Mouse (Mus musculus) heart, embryonic 10.5 days (tissue): Measurements from ENCODE around the gene Yipf1. TPM values are rescaled to one million over a fixed set of nuclear protein-coding genes. Genes with fewer than 3 reads are reported as not detected.
"Not testable (repeated sequence)": the region's sequence is repeated elsewhere in the genome, so short reads cannot be mapped to it uniquely, and the experiment has no call there.

Source experiments
- DNase-seq: peaks from one replicate; pipeline ENCODE4 v3.0.0-alpha.2; 2017; ENCODE audit warnings: low spot score
- H3K27ac ChIP-seq: fragments of 300-500 bp; sonication (generic); 2 replicates; pipeline ENCODE4 v1.5.1; 2016; ENCODE audit warnings: mild to moderate bottlenecking
- H3K27me3 ChIP-seq: fragments of 300-500 bp; sonication (generic); 2 replicates; pipeline ENCODE4 v1.6.1; 2016; ENCODE audit warnings: mild to moderate bottlenecking; ENCODE audit not compliant: poor library complexity, insufficient read depth, severe bottlenecking
- H3K36me3 ChIP-seq: fragments of 300-500 bp; sonication (generic); 2 replicates; pipeline ENCODE4 v1.6.1; 2016; ENCODE audit warnings: mild to moderate bottlenecking, moderate library complexity
- H3K4me1 ChIP-seq: fragments of 300-500 bp; sonication (generic); 2 replicates; pipeline ENCODE4 v1.6.1; 2016; ENCODE audit warnings: mild to moderate bottlenecking
- H3K4me3 ChIP-seq: fragments of 300-500 bp; sonication (generic); 2 replicates; pipeline ENCODE4 v1.5.1; 2016; ENCODE audit warnings: mild to moderate bottlenecking, moderate library complexity
- H3K9me3 ChIP-seq: fragments of 300-500 bp; sonication (generic); 2 replicates; pipeline ENCODE4 v1.6.1; 2016; ENCODE audit warnings: mild to moderate bottlenecking, moderate library complexity
- WGBS: fragments of 180-500 bp; shearing (Covaris S2); methylation state at CpG from one replicate; pipeline ENCODE4 v1.1.7; 2016; 5-methylcytosine and 5-hydroxymethylcytosine counted together
- polyA plus RNA-seq: library from polyadenylated mRNA; unstranded; fragments of >200 nt; fragmentation: Nextera tagmentation; extraction: Ambion mirVana; gene quantifications from 2 replicates; pipeline ENCODE4 v1.2.1, GENCODE M21; 2016

Gene Yipf1
- polyA plus RNA-seq, 1 experiment from 2014 or later = 43.3 TPM

DNA sequence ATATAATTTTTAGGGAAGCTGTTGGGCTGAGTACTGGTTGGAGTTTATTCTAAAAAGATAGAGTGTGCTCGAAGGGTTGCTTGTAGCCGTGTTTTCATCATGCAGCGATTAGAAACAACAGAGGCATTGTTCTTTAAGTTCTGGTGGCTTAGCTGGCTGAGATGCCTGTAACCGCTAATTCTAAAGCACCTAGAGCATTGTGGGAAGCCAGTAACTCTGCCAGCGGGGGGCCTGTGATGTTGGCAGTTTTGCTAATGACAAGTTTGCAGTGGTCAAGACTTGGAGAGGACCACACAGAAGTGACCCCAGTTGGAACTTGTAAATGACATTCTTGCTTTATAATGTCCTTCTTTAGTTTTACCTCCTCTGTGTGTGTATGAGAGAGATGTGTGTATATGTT is 27.2 kb downstream of the Yipf1 start:
- H3K4me3 ChIP-seq = no peak overlapping the region
- peaks cover 22% of the 10 kb centered on the region; the same call in 1 of the 2 replicates for H3K36me3 ChIP-seq
- no peaks in the 10 kb centered on the region for H3K9me3 ChIP-seq
- WGBS = 71% methylated on average over 5 of the region's 5 CpGs
- no peaks in the 10 kb centered on the region for H3K4me1 ChIP-seq
- no peak for DNase-seq
- no peak overlapping the region for H3K27ac ChIP-seq
- H3K27me3 ChIP-seq = no peaks in the 10 kb centered on the region

DNA sequence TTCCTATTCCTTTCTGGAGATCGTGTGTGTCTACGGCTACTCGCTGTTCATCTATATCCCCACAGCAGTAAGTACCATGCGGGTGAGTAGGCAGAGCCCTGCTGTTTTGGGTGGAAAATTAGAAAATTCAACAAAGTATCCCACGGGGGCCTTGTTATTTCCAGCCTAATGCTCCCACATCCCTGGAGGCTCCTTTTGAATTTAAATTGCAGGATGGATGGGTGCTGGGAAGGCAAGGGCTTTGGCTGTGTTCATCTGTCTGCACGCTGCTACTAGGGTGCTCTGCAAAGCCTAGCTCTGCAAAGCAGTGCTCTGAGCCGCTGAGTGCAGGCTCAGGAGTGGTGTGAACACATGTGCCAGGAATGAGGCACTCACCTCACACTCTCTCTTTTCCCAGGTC is 30.4 kb downstream of the Yipf1 start:
- Histone ChIP-seq H3K27ac (no peak overlapping the region), H3K36me3 (peaks cover 22% of the 10 kb centered on the region; the same call in 1 of the 2 replicates), H3K4me1 (peaks cover 7% of the 10 kb centered on the region; the same call in 1 of the 2 replicates), H3K9me3 (no peaks in the 10 kb centered on the region), H3K27me3 (no peaks in the 10 kb centered on the region), H3K4me3 (no peak overlapping the region)
- 82% methylated on average over 7 of the region's 7 CpGs for WGBS
- DNase-seq = no peak

DNA sequence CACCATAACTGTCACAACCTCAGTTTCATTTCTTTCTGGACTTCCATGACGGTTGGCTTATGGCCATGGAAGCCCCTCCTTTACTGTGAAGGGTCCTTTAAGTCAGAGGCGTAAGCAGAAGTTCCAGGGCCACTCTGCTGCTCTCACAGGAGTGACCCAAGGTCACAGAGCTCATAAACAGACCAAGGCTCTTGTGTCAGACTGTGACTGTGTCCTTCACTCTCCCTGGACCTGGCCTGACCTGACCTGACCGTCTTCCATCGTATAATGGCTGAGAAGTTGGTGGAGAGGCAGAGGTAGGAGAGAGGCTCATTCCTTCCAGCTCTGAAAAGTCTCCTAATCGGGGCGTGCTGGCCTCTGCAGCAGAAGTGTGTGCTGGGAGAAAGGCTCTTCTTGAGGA is 33.1 kb downstream of the Yipf1 start:
- H3K36me3 ChIP-seq = peaks cover 26% of the 10 kb centered on the region
- no peaks in the 10 kb centered on the region for H3K9me3 ChIP-seq
- no peak overlapping the region for H3K27ac ChIP-seq
- H3K4me1 ChIP-seq = peaks cover 7% of the 10 kb centered on the region; the same call in 1 of the 2 replicates
- WGBS = 79% methylated on average over 6 of the region's 6 CpGs
- H3K4me3 ChIP-seq = no peak overlapping the region
- H3K27me3 ChIP-seq = no peaks in the 10 kb centered on the region
- DNase-seq = no peak

DNA sequence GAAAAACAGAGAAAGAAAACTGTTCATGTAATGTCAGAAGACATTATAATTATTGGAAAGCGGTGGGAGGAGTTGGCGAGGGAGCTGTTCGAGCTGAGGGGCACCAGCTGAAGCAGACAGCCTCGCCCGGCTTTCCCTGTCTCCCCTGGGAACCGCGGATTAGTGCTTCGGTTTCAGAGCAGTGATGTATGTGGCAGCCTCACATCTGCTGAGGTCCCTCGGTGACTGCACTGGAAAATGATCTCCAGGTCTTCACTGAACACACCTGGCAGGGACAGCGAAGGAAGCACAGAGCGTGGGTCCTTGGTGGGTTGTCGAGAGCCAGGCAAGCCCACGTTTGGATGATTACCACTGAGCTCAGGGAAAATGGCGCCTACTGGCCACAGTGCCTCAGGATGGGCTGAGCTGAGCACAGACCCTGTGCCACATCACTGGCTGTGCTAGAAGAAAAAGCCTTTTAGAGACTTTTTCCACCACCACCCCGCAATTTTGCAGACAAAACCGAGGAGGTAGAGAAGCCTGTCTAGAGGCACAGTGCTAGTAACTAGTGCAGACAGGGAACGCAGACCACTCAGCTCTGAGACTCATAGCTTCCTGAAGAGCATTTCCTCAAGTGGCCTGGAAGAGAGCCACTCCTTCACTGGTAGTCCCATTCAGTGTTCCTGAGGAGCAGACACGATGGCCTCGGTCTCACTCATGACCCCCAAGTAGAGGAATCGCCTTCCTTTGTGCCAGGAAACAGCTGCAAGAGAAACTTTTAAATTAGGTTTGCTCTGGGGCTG is 34.6 kb downstream of the Yipf1 start:
- no peak overlapping the region for H3K27ac ChIP-seq
- DNase-seq = no peak

DNA sequence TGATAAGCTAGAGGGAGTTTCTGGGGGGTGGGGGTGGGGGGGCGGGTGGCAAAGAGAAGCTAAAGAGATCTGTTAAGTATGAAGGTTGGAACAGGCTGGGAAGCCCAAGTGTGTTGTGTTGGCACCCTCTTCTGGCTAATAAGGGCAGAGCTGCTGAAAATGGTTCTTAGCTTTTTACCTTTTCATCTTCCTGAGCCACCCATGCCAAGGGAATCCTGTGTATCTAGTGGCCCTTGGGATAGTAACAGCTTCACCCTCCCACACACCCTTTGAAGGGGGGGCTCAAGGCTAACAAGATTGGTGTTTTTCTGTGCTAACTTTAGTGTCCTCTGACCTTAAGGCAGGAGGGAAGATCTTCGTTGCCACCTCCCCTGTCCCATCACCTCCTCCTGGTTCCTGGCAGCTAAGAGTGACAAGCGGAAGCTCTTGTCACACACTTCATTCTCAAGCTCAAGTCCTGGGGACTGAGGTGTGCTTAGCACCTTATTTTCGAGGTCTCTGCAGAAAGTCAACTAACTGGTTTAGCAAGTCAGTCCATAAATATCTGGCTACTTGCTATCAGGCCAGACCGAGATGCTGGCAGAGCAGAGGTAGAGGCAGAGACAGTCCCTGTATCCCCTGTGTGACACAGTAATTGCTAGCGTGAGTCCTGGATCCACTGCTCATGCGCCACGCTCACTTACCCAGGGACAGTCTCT is 35.3 kb downstream of the Yipf1 start:
- no peak for DNase-seq
- WGBS = 52% methylated on average over 8 of the region's 8 CpGs
- no peak overlapping the region for H3K27ac ChIP-seq

More for the DNA sequence above, 34.6 kb downstream of the Yipf1 start:
- WGBS = 72% methylated on average over 20 of the region's 20 CpGs
- Histone ChIP-seq H3K36me3 (peaks cover 26% of the 10 kb centered on the region), H3K4me3 (no peak overlapping the region), H3K27me3 (no peaks in the 10 kb centered on the region), H3K9me3 (no peaks in the 10 kb centered on the region), H3K4me1 (peaks cover 7% of the 10 kb centered on the region; the same call in 1 of the 2 replicates)

DNA sequence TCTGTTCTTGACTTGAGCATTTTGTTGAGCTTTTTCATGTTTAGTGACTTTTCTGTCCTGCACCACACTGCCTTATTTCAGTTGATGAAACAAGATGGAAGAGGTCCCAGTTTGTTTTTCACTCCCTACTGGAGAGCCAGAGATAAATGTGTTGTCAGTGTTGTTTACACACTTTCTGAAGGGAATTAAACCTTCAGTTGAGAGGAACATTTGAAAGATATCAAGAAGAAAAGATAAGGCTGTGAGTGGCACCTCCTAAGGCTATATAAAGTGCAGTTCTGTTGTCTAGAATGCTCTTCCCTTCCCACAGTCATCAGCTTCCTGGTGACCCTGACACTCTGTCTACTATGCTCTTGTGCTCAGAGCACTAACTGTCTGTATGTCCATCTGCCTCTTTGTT is 37.2 kb downstream of the Yipf1 start:
- H3K4me3 ChIP-seq = no peak overlapping the region
- H3K27me3 ChIP-seq = no peaks in the 10 kb centered on the region
- H3K36me3 ChIP-seq = peaks cover 15% of the 10 kb centered on the region
- H3K4me1 ChIP-seq = peaks cover 7% of the 10 kb centered on the region; the same call in 1 of the 2 replicates
- H3K9me3 ChIP-seq = no peaks in the 10 kb centered on the region
- no peak for DNase-seq
- no peak overlapping the region for H3K27ac ChIP-seq

More for the DNA sequence above, 35.3 kb downstream of the Yipf1 start:
- no peaks in the 10 kb centered on the region for H3K27me3 ChIP-seq
- H3K4me3 ChIP-seq = no peak overlapping the region
- H3K4me1 ChIP-seq = peaks cover 7% of the 10 kb centered on the region; the same call in 1 of the 2 replicates
- peaks cover 26% of the 10 kb centered on the region for H3K36me3 ChIP-seq
- H3K9me3 ChIP-seq = no peaks in the 10 kb centered on the region

DNA sequence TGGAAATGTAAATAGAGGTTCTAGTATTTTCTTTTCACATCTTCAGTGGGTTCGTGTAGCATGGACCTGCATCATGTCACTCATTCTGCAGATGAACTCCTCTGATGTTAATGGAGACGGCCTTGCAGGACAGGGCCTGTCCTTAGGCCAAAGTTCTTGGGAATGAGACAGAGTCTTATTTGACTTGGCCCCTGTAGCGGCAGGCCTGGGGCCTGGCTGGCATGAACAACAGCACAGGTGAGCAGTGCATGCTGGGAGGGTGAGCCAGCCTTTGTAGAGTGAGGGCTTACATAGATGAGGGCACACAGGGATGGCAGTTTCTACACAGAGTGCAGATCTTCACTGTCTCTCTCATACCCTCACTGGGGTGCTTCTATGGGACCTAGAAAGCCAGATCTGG is 39.4 kb downstream of the Yipf1 start:
- whole genome bisulfite sequencing = 82% methylated on average over 3 of the region's 3 CpGs
- Histone ChIP-seq H3K27ac (no peak overlapping the region), H3K4me3 (no peak overlapping the region), H3K27me3 (no peaks in the 10 kb centered on the region), H3K4me1 (peaks cover 6% of the 10 kb centered on the region; the same call in 1 of the 2 replicates), H3K36me3 (peaks cover 14% of the 10 kb centered on the region), H3K9me3 (no peaks in the 10 kb centered on the region)
- no peak for DNase-seq

DNA sequence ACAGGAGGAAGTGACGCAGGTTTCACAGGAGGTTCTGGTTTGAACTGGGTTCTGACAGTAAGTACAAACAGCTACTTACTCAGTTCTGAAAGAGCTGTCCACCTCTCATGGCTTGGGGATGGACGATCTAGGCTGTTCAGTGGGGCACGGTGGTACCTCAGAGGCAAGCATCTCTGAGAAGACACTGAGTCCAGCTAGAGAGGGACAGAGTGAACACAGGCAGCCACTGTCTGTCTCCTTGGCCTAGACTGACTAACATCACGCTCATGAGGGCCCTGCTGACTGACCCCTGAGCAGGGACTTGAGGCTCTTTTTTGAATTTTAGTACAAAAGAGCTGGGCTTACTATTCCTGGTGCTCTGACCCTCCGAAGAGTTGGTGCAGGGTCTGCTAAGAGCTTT is 40.0 kb downstream of the Yipf1 start:
- Histone ChIP-seq H3K36me3 (peaks cover 15% of the 10 kb centered on the region), H3K27ac (no peak overlapping the region), H3K9me3 (no peaks in the 10 kb centered on the region), H3K4me3 (no peak overlapping the region), H3K4me1 (peaks cover 1% of the 10 kb centered on the region; the same call in 1 of the 2 replicates), H3K27me3 (no peaks in the 10 kb centered on the region)
- no peak for DNase-seq
- WGBS = 77% methylated on average over 5 of the region's 5 CpGs

DNA sequence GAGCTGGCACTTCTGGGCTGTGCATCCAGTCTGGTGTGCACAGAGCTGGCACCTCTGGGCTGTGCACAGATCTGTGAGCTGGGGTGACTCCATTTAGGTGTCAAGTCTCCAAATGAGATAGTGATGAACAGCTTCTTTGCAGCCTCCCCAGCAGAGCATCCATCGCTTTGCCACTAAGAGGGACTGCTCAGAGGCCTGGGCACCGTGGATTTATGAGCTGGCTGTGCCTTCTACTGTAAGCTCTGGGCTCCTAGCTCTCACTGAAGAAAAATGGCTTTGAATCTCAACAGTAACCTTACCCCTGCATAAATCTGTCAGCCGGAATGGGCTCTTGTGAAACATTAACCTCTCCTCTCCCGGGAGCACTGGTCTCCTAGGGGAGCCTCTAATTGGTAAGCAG is 40.4 kb downstream of the Yipf1 start:
- H3K27me3 ChIP-seq = no peaks in the 10 kb centered on the region
- no peaks in the 10 kb centered on the region for H3K4me1 ChIP-seq
- H3K27ac ChIP-seq = no peak overlapping the region
- peaks cover 15% of the 10 kb centered on the region for H3K36me3 ChIP-seq
- DNase-seq = no peak
- H3K4me3 ChIP-seq = no peak overlapping the region
- no peaks in the 10 kb centered on the region for H3K9me3 ChIP-seq
- whole genome bisulfite sequencing = 54% methylated on average over 4 of the region's 4 CpGs

DNA sequence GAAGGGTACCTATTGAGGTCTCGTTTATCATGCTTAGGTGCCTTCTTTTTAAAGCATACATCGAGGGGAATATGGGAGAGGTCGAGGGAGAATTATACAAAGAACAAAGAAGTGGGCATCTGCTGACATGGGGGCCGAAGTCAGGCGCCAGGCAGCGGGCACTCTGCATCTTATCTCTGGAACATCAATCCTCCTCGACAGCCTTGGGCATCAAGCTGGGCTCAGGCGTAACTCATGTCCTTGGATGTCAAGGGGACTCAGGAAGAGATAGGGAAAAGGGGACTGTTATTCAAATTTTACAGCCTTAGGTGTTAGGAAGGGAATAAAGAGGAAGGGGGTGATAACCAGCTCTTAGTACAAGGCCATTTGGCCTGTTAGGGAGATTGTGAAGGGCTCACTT is 43.0 kb downstream of the Yipf1 start:
- 61% methylated on average over 8 of the region's 8 CpGs for WGBS
- not testable (repeated sequence) for H3K27ac ChIP-seq, H3K9me3 ChIP-seq, H3K4me1 ChIP-seq, H3K4me3 ChIP-seq, DNase-seq, H3K27me3 ChIP-seq
- H3K36me3 ChIP-seq = peaks cover 11% of the 10 kb centered on the region; the same call in 1 of the 2 replicates

DNA sequence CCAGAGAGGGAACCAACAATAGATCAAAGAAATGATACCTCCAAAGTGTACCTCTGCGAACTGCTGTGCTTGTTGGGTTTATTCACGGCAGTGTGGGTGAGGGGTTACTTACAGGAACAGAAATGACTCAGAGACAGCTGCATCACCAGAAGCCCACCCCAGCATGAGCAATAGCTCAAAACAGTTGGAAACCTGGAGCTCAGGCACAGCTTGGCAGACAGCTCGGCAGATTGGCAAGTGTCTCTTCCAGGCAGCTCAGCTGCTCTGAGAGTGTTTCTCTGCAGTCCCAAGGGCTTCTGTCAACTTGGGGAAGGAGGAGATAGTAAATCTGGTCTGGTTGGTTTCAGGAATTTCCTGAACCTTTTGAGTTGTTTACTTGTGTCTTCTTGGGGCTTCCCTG is 44.3 kb downstream of the Yipf1 start:
- Histone ChIP-seq H3K27me3 (no peaks in the 10 kb centered on the region), H3K36me3 (peaks cover 11% of the 10 kb centered on the region; the same call in 1 of the 2 replicates), H3K4me1 (no peaks in the 10 kb centered on the region), H3K9me3 (no peaks in the 10 kb centered on the region), H3K4me3 (no peak overlapping the region), H3K27ac (no peak overlapping the region)
- DNase-seq = no peak
- WGBS = 83% methylated on average over 3 of the region's 3 CpGs

DNA sequence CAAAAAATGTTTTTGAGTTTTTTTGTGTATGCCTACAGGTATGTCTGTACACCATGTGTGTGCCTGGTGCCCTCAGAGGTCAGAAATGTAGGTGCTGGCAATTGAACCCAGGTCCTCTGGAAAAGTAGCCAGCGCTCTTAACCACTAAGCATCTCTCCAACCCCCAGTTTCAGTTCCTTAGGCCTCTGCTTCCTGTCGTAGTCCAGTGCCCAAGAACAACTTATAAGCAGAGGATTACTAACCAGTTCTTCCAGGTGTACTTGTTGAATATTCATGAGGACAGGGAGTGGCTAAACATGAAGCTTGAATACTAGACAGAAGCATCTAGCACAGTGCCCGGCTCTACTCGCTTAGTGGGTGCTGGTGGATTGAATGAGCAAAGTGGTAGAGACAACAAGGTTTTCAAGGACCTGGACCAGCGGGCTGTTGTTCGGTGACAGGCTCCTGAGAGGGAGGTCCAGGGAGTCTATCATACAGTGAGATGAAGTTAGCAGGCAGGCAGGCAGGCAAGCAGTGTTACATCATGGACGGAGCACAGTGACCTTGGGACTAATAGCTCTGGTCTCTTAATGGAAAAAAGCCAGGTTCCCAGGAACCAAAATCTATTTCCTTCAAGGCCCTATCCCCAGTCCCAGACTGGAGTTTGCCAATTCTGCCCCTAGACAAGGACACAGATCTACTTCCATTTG is 46.4 kb downstream of the Yipf1 start:
- no peak overlapping the region for H3K4me3 ChIP-seq
- H3K4me1 ChIP-seq = no peaks in the 10 kb centered on the region
- no peak overlapping the region for H3K27ac ChIP-seq
- H3K36me3 ChIP-seq = peaks cover 11% of the 10 kb centered on the region; the same call in 1 of the 2 replicates
- no peak for DNase-seq
- WGBS = 89% methylated on average over 7 of the region's 7 CpGs
- no peaks in the 10 kb centered on the region for H3K27me3 ChIP-seq
- no peaks in the 10 kb centered on the region for H3K9me3 ChIP-seq

DNA sequence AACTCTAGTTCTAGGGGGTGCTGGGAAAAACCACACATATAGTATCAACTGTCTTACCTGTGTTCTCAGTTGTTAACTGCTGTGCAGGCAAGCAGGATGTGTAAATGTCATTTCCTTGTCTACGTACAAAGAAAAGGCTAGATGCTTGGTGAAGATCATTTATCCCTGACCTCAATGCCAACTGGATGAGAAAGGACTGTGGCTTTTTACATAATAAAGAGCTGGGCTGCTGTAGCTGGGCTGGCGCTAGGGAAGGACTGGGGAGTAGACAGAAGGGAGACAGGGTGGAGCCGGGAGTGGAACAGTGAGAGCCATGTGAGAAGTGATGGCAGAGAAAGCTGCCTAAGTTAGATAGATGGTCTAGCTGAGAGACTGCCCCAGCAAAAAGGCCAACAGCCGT is 48.6 kb downstream of the Yipf1 start:
- no peak for DNase-seq
- H3K4me1 ChIP-seq = no peaks in the 10 kb centered on the region
- 68% methylated on average over 4 of the region's 4 CpGs for WGBS
- H3K36me3 ChIP-seq = peaks cover 11% of the 10 kb centered on the region; the same call in 1 of the 2 replicates
- no peak overlapping the region for H3K27ac ChIP-seq
- H3K9me3 ChIP-seq = no peaks in the 10 kb centered on the region
- H3K27me3 ChIP-seq = no peaks in the 10 kb centered on the region
- H3K4me3 ChIP-seq = no peak overlapping the region
